Mouse (Mus musculus) gastrocnemius, adult 18-20 months (tissue): ENCODE measurements around the gene Gm10801. TPM values are rescaled to one million over a fixed set of nuclear protein-coding genes. Genes with fewer than 3 reads are reported as not detected.
"Not testable (repeated sequence)": the region's sequence is repeated elsewhere in the genome, so short reads cannot be mapped to it uniquely, and the experiment has no call there.

Experiments used
- DNase-seq: peaks from one replicate; pipeline ENCODE4 v3.0.0; 2021; ENCODE audit warnings: low spot score
- long read RNA-seq, 2 experiments: library from polyadenylated mRNA; stranded (forward); transcript quantifications; one replicate each; pipeline ENCODE4 v2.0.0; 2021
- total RNA-seq, 2 experiments: library from RNA; stranded (reverse); gene quantifications; 2 replicates each; pipeline ENCODE4 v1.2.3; 2021

Gene Gm10801
- not detected for total RNA-seq
- long read RNA-seq, experiment 1, result 0 reads
- long read RNA-seq, experiment 2, result 0 reads

- DNase-seq, result not testable (repeated sequence)
These were observed at the start of gene Gm10801 for GRCm38 (mm10) chr2:98661937-98662336. Gene Gm10801 (plus strand): TSS chr2:98662237.

DNA sequence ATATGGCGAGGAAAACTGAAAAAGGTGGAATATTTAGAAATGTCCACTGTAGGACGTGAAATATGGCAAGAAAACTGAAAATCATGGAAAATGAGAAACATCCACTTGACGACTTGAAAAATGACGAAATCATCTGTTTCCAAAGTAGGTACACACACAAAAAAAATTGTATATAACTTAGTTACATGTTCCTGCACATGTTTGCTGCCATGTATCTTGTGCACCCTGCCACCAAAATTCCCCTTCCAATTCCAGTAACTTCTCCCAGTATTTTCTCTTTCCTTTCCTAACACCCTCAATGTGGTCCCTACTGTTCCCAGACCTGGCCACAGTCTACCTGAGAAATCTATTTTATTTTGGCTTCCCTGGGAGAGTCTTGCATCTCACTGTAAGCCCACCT, 5.2 kb downstream of the Gm10801 start, which contains the start of gene Gm10800:
Gene Gm10800, minus strand, starts transcription at position 101 of the 400 bp plus-strand sequence.
- DNase-seq, result not testable (repeated sequence)

- no peak for DNase-seq
These were observed 35.5 kb downstream of the Gm10801 start for GRCm38 (mm10) chr2:98697533-98697932.

Other genes starting within 250 kb of the Gm10801 start
- gene Gm10800, start 5.1 kb downstream of the Gm10801 start, total RNA-seq, result not detected